Mouse (Mus musculus): ENCODE measurements around the gene Rrbp1. TPM values are rescaled to one million over a fixed set of nuclear protein-coding genes. Genes with fewer than 3 reads are reported as not detected.

Gene Rrbp1
- 54.8 and 55.0 TPM in 2 replicates for polyA plus RNA-seq (2016; fragmentation: Nextera tagmentation; extraction: Ambion mirVana)

DNA sequence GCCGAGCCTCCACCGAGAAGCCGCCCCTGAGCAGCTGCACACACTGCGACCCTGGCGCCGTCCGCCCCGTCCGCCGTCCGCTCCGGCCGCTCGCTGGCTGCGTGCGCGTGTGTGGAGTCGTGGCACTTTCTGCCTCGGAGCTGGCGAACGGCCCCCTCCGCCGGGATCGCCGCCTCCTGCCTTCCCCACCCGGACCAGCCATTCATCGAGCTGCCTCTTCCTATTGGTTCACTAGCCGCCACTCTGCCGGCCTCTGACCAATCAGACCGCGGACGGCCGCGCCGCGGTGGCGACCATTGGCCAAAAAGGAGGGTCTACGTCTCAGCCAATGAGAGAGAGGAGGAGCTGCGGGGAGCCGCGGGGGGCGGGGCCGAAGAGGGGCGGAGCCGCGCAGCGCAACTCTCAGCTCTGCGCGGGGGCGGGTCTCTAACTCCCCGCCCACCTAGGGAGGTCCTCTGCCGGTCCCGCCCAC is at the start of gene Rrbp1:
TSS of gene Rrbp1 (minus strand) at position 184 of the 472 bp plus-strand sequence.
- Histone ChIP-seq H3K27me3 (replicated peaks) (no peaks in the 10 kb centered on the region), H3K36me3 (peaks cover 9% of the 10 kb centered on the region; the same call in 1 of the 2 replicates), H3K4me2 (peak within 1 kb of the TSS; percentile 81), H3K4me3 (peak within 1 kb of the TSS; percentile 97), H3K27ac (ENCODE audit: poor library complexity, severe bottlenecking) (peak within 1 kb of the TSS; percentile 95), H3K9ac (peak within 1 kb of the TSS; percentile 97), H3K9me3 (replicated peaks) (no peaks in the 10 kb centered on the region), H3K4me1 (replicated peaks) (peaks cover 31% of the 10 kb centered on the region)
- under 1% methylated on average over 46 of the region's 53 CpGs for WGBS
- peak; percentile 99 for ATAC-seq (ENCODE audit: insufficient number of reproducible peaks, low FRiP score)

DNA sequence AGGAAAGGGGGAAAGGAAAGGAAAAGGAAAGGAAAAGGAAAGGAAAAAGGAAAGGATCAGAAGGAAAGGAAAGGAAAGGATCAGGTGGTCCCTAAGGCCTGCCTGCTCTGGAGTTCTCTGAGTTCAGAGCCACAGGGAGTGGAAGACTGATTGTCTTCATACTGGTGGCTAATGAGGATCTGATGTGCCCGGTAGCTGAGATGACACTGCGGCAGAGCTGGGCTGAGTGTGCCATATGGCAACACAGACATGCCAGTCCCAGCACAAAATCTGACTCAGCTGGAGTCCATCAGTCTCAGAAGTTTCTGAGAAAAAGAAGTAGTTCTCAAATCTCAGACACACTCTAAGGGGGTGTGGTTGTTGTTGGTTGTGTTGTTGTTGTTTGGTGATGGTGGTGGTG is 46.7 kb upstream of the Rrbp1 start:
- Histone ChIP-seq H3K4me1 (replicated peaks) (peaks cover 13% of the 10 kb centered on the region), H3K36me3 (no peaks in the 10 kb centered on the region), H3K27ac (ENCODE audit: poor library complexity, severe bottlenecking) (no peak overlapping the region), H3K4me3 (no peak overlapping the region), H3K9me3 (replicated peaks) (no peaks in the 10 kb centered on the region), H3K9ac (no peak overlapping the region), H3K27me3 (replicated peaks) (peaks cover 20% of the 10 kb centered on the region), H3K4me2 (no peak overlapping the region)
- WGBS = 80% methylated on average over 2 of the region's 2 CpGs
- ATAC-seq (ENCODE audit: insufficient number of reproducible peaks, low FRiP score) = no peak

DNA sequence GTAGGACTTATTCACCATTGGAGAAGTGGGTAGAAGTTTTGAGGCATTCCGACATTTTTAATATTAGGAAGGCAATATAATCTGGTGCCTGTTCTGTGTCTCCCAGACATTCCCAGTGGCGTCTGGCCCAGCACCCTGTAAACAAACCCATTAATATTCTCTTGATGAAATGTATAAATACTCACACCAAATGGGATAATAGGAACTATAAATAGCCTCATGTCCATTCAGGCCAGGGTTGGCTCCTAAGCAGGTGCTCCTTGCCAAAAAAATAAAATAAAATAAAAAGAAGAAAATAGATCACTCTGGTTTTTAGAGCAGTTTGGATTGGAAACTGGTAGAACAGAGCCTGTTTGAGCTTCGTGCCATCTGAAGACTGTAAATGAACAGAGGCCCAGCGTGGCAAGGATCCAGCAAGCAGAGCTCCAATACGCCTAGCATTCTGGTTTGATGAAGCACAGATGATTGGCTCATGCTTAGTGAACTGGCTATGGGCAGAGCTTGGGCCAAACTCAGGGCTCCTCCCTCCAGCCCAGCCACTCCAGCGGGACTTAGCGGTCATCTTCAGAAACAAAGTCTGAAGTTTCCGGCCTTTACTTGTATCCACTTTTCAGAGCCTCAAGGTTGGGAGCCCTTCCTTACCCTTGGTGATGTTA is 41.5 kb upstream of the Rrbp1 start:
- WGBS = 88% methylated on average over 8 of the region's 8 CpGs
- no peak overlapping the region for H3K9ac ChIP-seq
- no peaks in the 10 kb centered on the region for H3K4me1 ChIP-seq (replicated peaks)
- no peak overlapping the region for H3K4me3 ChIP-seq
- H3K27me3 ChIP-seq (replicated peaks) = peaks cover 12% of the 10 kb centered on the region; the same call in 1 of the 2 replicates
- no peak for ATAC-seq (ENCODE audit: insufficient number of reproducible peaks, low FRiP score)
- H3K27ac ChIP-seq (ENCODE audit: poor library complexity, severe bottlenecking) = no peak overlapping the region
- H3K4me2 ChIP-seq = no peak overlapping the region
- H3K36me3 ChIP-seq = no peaks in the 10 kb centered on the region
- no peaks in the 10 kb centered on the region for H3K9me3 ChIP-seq (replicated peaks)

DNA sequence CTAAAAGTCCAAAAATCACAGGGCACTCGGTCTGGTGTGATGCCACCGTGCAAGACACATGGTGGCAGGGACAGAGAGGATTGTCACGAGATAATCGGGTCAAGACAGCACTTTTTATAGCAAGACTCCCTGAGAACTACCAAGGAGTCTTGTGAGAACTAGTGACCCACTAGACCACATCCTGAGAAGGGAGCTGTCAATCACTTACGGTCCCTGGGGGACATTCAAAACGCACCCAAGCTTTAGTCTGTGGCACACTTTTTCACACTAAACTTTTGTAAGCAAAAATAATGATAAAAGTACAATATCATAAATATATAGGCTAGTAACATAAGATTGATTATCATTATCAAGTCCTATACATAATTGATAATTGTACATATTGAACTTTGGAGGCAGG is 39.8 kb upstream of the Rrbp1 start:
- Histone ChIP-seq H3K4me3 (no peak overlapping the region), H3K4me1 (replicated peaks) (peaks cover 7% of the 10 kb centered on the region; the same call in 1 of the 2 replicates), H3K4me2 (no peak overlapping the region), H3K9me3 (replicated peaks) (no peaks in the 10 kb centered on the region), H3K27ac (ENCODE audit: poor library complexity, severe bottlenecking) (no peak overlapping the region), H3K36me3 (no peaks in the 10 kb centered on the region), H3K9ac (no peak overlapping the region), H3K27me3 (replicated peaks) (peaks cover 5% of the 10 kb centered on the region; the same call in 1 of the 2 replicates)
- 82% methylated on average over 6 of the region's 6 CpGs for WGBS
- no peak for ATAC-seq (ENCODE audit: insufficient number of reproducible peaks, low FRiP score)

DNA sequence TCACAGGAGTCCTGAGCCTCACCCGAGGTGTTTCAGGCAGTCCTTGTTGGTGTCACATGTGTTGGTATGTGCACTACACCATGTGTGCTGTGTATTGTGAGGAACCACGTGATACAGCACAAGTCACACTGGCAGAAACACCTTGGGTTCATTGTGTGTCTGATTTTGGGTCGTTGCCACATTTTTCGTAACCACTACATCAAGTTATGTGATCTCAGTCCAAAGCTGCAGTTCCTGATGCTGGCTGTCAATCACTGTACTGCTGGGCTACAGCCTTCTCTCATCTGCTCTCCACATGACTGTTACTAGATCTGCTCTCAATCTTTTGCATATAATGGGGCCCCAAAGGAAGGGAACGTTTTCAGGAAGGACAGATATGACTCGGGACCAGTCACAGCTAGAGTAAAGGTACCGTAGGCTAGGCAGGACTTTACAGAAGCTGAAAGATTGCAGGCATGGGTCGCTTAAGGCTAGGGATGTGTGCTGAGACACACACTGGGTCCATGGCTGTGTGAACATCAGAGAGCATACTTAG is 39.1 kb upstream of the Rrbp1 start:
- Histone ChIP-seq H3K27ac (ENCODE audit: poor library complexity, severe bottlenecking) (no peak overlapping the region), H3K4me3 (no peak overlapping the region), H3K36me3 (no peaks in the 10 kb centered on the region), H3K9me3 (replicated peaks) (no peaks in the 10 kb centered on the region), H3K9ac (no peak overlapping the region), H3K27me3 (replicated peaks) (peaks cover 5% of the 10 kb centered on the region; the same call in 1 of the 2 replicates), H3K4me2 (no peak overlapping the region), H3K4me1 (replicated peaks) (peaks cover 7% of the 10 kb centered on the region; the same call in 1 of the 2 replicates)
- WGBS = 67% methylated on average over 8 of the region's 8 CpGs
- no peak for ATAC-seq (ENCODE audit: insufficient number of reproducible peaks, low FRiP score)

DNA sequence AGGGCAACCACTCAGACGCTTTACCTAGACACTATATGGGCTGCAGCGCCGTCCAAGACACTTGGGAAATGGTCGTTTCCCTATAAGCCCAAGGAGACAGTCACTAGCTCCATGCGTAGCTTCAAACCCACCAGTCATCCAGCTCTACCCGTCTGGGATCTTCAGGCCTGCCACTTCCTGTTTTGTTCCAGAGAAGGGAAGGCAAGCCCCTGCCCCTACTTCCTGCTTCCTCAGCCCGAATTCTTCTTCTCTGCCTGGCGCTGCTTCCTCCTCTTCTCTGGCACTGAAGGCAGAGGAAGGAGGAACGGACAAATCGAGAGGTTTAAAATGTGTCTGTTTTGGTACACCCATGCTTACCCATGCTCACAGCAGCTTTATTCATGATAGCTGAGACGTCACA is 35.9 kb upstream of the Rrbp1 start:
- Histone ChIP-seq H3K27ac (ENCODE audit: poor library complexity, severe bottlenecking) (no peak overlapping the region), H3K9ac (no peak overlapping the region), H3K4me1 (replicated peaks) (peaks cover 7% of the 10 kb centered on the region; the same call in 1 of the 2 replicates), H3K27me3 (replicated peaks) (no peaks in the 10 kb centered on the region), H3K36me3 (no peaks in the 10 kb centered on the region), H3K4me3 (no peak overlapping the region), H3K4me2 (no peak overlapping the region), H3K9me3 (replicated peaks) (peaks cover 17% of the 10 kb centered on the region)
- 62% methylated on average over 11 of the region's 11 CpGs for WGBS
- no peak for ATAC-seq (ENCODE audit: insufficient number of reproducible peaks, low FRiP score)

DNA sequence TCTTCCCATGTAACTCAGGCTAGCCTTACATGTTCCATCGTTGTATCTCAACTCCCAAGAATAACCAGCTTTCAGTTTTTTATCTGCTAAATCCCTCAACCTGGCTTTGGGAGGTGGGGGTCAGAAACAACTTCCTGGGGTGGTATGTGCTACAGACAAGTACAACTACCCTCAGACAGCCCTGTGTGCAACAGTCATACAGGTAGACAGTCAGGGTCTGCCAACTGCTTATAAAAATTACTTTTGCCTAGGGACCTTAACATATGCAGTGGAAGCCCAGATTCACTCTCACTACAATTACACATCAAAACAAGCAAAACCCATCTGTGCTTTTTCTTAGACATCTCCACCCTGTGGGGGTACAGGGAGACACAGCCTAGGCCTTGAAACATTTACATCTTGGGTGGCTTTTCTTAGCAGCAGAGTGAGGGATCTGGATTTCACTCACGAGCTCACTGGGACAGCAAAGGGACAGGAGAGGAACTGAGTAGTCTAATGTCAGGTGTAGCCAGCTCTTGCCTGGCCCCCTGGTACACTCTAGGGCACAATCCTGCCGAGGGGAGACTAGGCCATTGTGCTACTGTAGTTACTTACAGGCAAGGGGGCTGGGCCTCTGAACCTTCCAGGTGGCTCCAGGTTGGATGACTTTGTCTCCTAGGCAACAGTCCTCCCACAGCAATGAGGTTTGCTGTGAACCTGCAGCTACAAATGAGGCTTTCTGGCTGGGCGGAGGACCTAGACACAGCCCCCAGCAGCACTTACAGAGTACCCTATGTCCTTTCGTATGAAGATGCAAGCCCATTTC is 34.9 kb upstream of the Rrbp1 start:
- Histone ChIP-seq H3K9ac (no peak overlapping the region), H3K27me3 (replicated peaks) (no peaks in the 10 kb centered on the region), H3K9me3 (replicated peaks) (peaks cover 17% of the 10 kb centered on the region), H3K4me1 (replicated peaks) (peaks cover 7% of the 10 kb centered on the region; the same call in 1 of the 2 replicates), H3K27ac (ENCODE audit: poor library complexity, severe bottlenecking) (no peak overlapping the region), H3K4me2 (no peak overlapping the region), H3K36me3 (no peaks in the 10 kb centered on the region), H3K4me3 (no peak overlapping the region)
- no peak for ATAC-seq (ENCODE audit: insufficient number of reproducible peaks, low FRiP score)
- WGBS = 69% methylated on average over 5 of the region's 5 CpGs

DNA sequence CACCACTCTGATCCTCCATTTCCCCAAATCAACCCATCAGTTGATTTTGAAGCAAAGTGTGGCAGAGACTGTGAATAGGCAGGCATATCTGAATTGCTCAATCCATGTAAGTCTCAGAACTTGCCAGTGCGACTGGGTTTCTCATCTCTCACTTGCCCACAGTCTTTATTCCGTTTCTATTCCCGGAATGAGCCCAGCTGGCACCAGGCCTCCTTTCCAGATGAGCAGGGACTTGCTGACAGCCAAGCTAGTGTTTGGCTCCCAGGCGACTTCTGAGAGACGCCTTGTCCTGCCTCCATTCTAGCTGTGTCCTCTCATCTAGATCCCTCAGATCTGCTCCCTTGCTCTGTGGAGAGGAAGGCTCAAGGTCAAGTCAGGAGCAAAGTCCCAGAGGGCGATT is 33.7 kb upstream of the Rrbp1 start:
- H3K4me2 ChIP-seq = no peak overlapping the region
- no peaks in the 10 kb centered on the region for H3K27me3 ChIP-seq (replicated peaks)
- H3K27ac ChIP-seq (ENCODE audit: poor library complexity, severe bottlenecking) = no peak overlapping the region
- 56% methylated on average over 6 of the region's 6 CpGs for WGBS
- no peak overlapping the region for H3K4me3 ChIP-seq
- H3K4me1 ChIP-seq (replicated peaks) = peaks cover 7% of the 10 kb centered on the region; the same call in 1 of the 2 replicates
- peaks cover 17% of the 10 kb centered on the region for H3K9me3 ChIP-seq (replicated peaks)
- no peaks in the 10 kb centered on the region for H3K36me3 ChIP-seq
- no peak overlapping the region for H3K9ac ChIP-seq
- no peak for ATAC-seq (ENCODE audit: insufficient number of reproducible peaks, low FRiP score)

DNA sequence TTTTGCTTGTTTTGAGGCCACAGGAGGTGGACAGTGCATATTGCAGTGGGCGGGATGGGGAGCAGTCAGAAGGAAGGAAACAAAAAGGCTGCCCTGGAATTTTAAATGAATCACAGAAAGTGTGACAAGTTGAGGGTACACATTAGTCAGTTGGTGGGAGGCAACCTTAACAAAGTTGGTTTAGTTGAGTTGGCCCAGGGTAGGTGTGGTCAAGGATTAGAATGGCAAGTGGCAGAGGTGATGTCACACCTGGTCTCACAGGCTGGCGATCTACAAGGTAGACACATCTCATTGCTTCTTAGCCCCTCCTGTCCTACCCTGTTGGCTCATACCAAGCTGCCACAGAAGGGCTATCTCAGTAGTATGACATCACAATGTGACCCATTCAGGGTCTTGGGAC is 21.6 kb upstream of the Rrbp1 start, which contains the start of gene Banf2:
TSS of gene Banf2 (plus strand) at position 396 of the 400 bp plus-strand sequence.
- no peak within 1 kb of the TSS for H3K4me2 ChIP-seq
- H3K4me1 ChIP-seq (replicated peaks) = no peaks in the 10 kb centered on the region
- no peaks in the 10 kb centered on the region for H3K36me3 ChIP-seq
- ATAC-seq (ENCODE audit: insufficient number of reproducible peaks, low FRiP score) = no peak
- WGBS = 88% methylated on average over 2 of the region's 2 CpGs
- no peak within 1 kb of the TSS for H3K27ac ChIP-seq (ENCODE audit: poor library complexity, severe bottlenecking)
- H3K9me3 ChIP-seq (replicated peaks) = no peaks in the 10 kb centered on the region
- H3K27me3 ChIP-seq (replicated peaks) = no peaks in the 10 kb centered on the region
- H3K9ac ChIP-seq = no peak within 1 kb of the TSS
- no peak within 1 kb of the TSS for H3K4me3 ChIP-seq

DNA sequence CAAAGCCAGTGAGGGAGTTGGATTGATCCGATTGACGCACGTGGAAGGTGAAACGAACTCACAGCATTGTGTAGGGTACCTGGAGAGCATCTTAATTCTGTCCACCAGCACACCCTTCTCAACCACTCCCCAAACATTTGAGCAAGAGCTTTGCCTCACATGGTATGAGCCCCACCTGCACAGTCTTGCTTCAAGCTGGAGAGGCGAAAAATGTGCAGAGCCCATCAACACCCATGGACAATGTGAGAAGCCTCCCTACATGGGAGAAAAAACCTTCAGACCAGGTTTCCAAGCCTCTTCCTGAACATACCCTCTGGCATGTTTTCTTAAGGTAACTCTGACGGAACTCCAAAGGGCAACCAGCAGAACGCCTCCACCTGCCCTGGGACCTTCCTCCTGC is 19.7 kb upstream of the Rrbp1 start:
- Histone ChIP-seq H3K9ac (no peak overlapping the region), H3K36me3 (no peaks in the 10 kb centered on the region), H3K27me3 (replicated peaks) (no peaks in the 10 kb centered on the region), H3K4me1 (replicated peaks) (no peaks in the 10 kb centered on the region), H3K4me2 (no peak overlapping the region), H3K4me3 (no peak overlapping the region), H3K27ac (ENCODE audit: poor library complexity, severe bottlenecking) (no peak overlapping the region), H3K9me3 (replicated peaks) (no peaks in the 10 kb centered on the region)
- ATAC-seq (ENCODE audit: insufficient number of reproducible peaks, low FRiP score) = no peak
- WGBS = 84% methylated on average over 7 of the region's 7 CpGs

DNA sequence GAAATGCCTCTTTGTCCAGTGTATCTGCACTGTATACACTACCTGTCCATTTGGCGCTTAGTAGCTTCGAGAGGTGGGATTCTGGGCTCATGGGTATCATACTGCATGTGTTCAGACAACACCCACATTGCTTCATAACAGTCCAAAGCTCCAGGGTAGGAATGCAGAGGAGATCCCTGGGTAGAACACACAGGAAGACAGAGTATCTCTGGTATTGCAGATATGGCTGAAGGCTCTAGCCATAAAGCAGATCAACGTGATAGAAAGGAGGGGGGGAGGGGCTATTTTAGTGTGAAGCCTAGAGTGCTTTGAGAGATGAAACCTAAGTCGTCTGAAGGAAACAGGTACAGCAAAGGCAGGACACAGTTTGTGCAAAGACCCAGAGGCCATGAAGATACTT is 15.4 kb upstream of the Rrbp1 start:
- H3K4me3 ChIP-seq = no peak overlapping the region
- no peaks in the 10 kb centered on the region for H3K4me1 ChIP-seq (replicated peaks)
- no peaks in the 10 kb centered on the region for H3K27me3 ChIP-seq (replicated peaks)
- no peak overlapping the region for H3K4me2 ChIP-seq
- no peak for ATAC-seq (ENCODE audit: insufficient number of reproducible peaks, low FRiP score)
- H3K36me3 ChIP-seq = no peaks in the 10 kb centered on the region
- no peak overlapping the region for H3K9ac ChIP-seq
- H3K27ac ChIP-seq (ENCODE audit: poor library complexity, severe bottlenecking) = no peak overlapping the region
- H3K9me3 ChIP-seq (replicated peaks) = no peaks in the 10 kb centered on the region
- 60% methylated on average over 4 of the region's 4 CpGs for WGBS

Measured in heart, embryonic 12.5 days (tissue).